Mouse (Mus musculus): ENCODE results near the gene Eprs. TPM values are rescaled to one million over a fixed set of nuclear protein-coding genes. Genes with fewer than 3 reads are reported as not detected.

Gene Eprs
- polyA plus RNA-seq, 1 experiment: 8.6 TPM

Other genes starting within 250 kb of the Eprs start
- gene Rab3gap2, start 158.9 kb upstream of the Eprs start, polyA plus RNA-seq (2012; rRNA removed): 18.2 and 31.0 TPM in 2 replicates
- 19.5 and 22.2 TPM in 2 replicates for gene Iars2, start 33.6 kb upstream of the Eprs start, polyA plus RNA-seq (2012; rRNA removed)
- gene Bpnt1, start 30.9 kb upstream of the Eprs start, polyA plus RNA-seq (2012; rRNA removed): 131 and 387 TPM in 2 replicates
- 5.9 and 10.8 TPM in 2 replicates for gene Slc30a10, start 91.8 kb downstream of the Eprs start, polyA plus RNA-seq (2012; rRNA removed)